Mouse (Mus musculus): ENCODE results near the gene Mitf. TPM values are rescaled to one million over a fixed set of nuclear protein-coding genes. Genes with fewer than 3 reads are reported as not detected.

Gene Mitf
- polyA plus RNA-seq, 1 experiment from 2014 or later = 0.40 TPM

GRCm38 (mm10) chr6:97952845-97953244, 146.0 kb downstream of the Mitf start:
- Histone ChIP-seq H3K27me3 (ENCODE audit: control insufficient read depth, insufficient read depth, low read depth, low read length) (no peaks in the 10 kb centered on the region), H3K4me3 (ENCODE audit: low read depth, low read length) (no peak overlapping the region), H3K27ac (ENCODE audit: low read length) (no peak overlapping the region), H3K36me3 (ENCODE audit: control insufficient read depth, insufficient read depth) (no peaks in the 10 kb centered on the region), H3K9ac (ENCODE audit: low read depth, low read length) (no peak overlapping the region), H3K4me2 (ENCODE audit: low read depth, low read length) (no peak overlapping the region), H3K4me1 (ENCODE audit: control insufficient read depth, low read depth, low read length) (no peaks in the 10 kb centered on the region), H3K9me3 (replicated peaks; ENCODE audit: control insufficient read depth, low read length) (no peaks in the 10 kb centered on the region)
- WGBS (ENCODE audit: insufficient replicate concordance) = 74% methylated on average over 8 of the region's 8 CpGs
- ATAC-seq (ENCODE audit: low read depth) = no peak

DNA sequence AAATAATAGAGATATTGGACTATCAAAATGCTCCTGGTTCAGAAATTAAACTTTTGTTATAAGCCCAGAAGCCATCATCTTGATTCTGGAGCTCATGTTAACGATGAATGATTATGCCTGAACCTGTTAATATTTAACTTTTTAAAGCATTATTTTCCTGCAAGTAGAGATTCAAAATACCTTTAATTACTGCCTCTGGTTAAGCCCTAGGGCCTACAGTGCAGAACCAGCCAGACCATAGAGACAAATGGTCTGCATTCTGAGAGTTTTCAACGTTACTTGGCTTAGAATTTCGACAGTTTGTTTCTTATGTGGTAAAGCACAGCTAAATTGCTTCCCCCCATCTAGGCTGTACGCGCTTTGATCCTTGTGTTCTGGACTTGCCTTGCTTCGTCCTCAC, 149.3 kb downstream of the Mitf start:
- WGBS (ENCODE audit: insufficient replicate concordance) = 56% methylated on average over 6 of the region's 6 CpGs
- Histone ChIP-seq H3K4me2 (ENCODE audit: low read depth, low read length) (no peak overlapping the region), H3K27me3 (ENCODE audit: control insufficient read depth, insufficient read depth, low read depth, low read length) (no peaks in the 10 kb centered on the region), H3K27ac (ENCODE audit: low read length) (no peak overlapping the region), H3K36me3 (ENCODE audit: control insufficient read depth, insufficient read depth) (no peaks in the 10 kb centered on the region), H3K4me1 (ENCODE audit: control insufficient read depth, low read depth, low read length) (no peaks in the 10 kb centered on the region), H3K9ac (ENCODE audit: low read depth, low read length) (no peak overlapping the region), H3K9me3 (replicated peaks; ENCODE audit: control insufficient read depth, low read length) (no peaks in the 10 kb centered on the region), H3K4me3 (ENCODE audit: low read depth, low read length) (no peak overlapping the region)
- no peak for ATAC-seq (ENCODE audit: low read depth)

GRCm38 (mm10) chr6:97956636-97957035, 149.8 kb downstream of the Mitf start:
- WGBS (ENCODE audit: insufficient replicate concordance) = 41% methylated on average over 10 of the region's 10 CpGs
- Histone ChIP-seq H3K9ac (ENCODE audit: low read depth, low read length) (no peak overlapping the region), H3K4me1 (ENCODE audit: control insufficient read depth, low read depth, low read length) (no peaks in the 10 kb centered on the region), H3K27me3 (ENCODE audit: control insufficient read depth, insufficient read depth, low read depth, low read length) (no peaks in the 10 kb centered on the region), H3K4me2 (ENCODE audit: low read depth, low read length) (no peak overlapping the region), H3K9me3 (replicated peaks; ENCODE audit: control insufficient read depth, low read length) (no peaks in the 10 kb centered on the region), H3K4me3 (ENCODE audit: low read depth, low read length) (no peak overlapping the region), H3K36me3 (ENCODE audit: control insufficient read depth, insufficient read depth) (no peaks in the 10 kb centered on the region), H3K27ac (ENCODE audit: low read length) (no peak overlapping the region)
- no peak for ATAC-seq (ENCODE audit: low read depth)

DNA sequence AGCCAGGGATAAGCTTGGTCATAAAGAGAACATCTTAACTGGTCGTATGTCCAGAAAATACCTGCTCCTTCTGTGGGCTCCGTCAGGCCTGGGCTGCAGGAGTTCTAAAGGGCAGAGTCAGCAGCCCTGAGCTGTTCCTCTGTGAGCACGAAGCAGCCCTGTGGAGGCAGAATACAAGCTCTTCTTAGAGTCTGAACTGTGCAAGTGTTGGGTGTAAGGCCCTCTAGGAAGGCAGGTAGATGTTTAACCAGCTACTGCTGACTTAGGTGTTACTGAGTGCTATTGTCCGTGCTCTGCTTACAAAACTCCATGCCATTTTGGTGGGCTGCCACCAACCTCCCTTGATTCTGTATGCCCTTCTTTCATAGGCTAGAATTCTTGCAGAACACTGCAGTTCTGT, 151.4 kb downstream of the Mitf start:
- Histone ChIP-seq H3K4me2 (ENCODE audit: low read depth, low read length) (no peak overlapping the region), H3K9me3 (replicated peaks; ENCODE audit: control insufficient read depth, low read length) (no peaks in the 10 kb centered on the region), H3K9ac (ENCODE audit: low read depth, low read length) (no peak overlapping the region), H3K4me3 (ENCODE audit: low read depth, low read length) (no peak overlapping the region), H3K27me3 (ENCODE audit: control insufficient read depth, insufficient read depth, low read depth, low read length) (no peaks in the 10 kb centered on the region), H3K27ac (ENCODE audit: low read length) (no peak overlapping the region), H3K36me3 (ENCODE audit: control insufficient read depth, insufficient read depth) (no peaks in the 10 kb centered on the region), H3K4me1 (ENCODE audit: control insufficient read depth, low read depth, low read length) (no peaks in the 10 kb centered on the region)
- ATAC-seq (ENCODE audit: low read depth) = no peak
- WGBS (ENCODE audit: insufficient replicate concordance) = 47% methylated on average over 4 of the region's 4 CpGs

DNA sequence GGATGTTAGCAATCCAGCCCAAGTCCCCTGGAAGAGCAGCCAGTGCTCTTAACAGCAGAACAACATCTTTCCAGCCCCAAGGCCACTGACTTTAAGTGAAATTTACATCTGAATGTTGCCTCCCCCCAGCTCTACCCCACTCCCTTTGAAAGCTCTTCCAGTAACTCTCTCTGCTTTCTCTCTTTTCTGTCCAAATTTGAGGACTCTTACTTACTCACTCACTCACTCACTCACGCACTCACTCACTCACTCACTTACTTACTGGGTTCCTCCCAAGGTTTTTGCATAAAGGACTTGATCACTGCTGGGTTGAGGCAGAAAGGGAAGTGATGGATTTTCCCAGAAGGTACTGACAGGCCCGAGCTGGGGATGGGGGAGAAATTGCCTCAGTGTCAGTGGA, 154.9 kb downstream of the Mitf start:
- H3K36me3 ChIP-seq (ENCODE audit: control insufficient read depth, insufficient read depth) = no peaks in the 10 kb centered on the region
- no peaks in the 10 kb centered on the region for H3K27me3 ChIP-seq (ENCODE audit: control insufficient read depth, insufficient read depth, low read depth, low read length)
- H3K4me2 ChIP-seq (ENCODE audit: low read depth, low read length) = no peak overlapping the region
- H3K9me3 ChIP-seq (replicated peaks; ENCODE audit: control insufficient read depth, low read length) = no peaks in the 10 kb centered on the region
- no peak for ATAC-seq (ENCODE audit: low read depth)
- WGBS (ENCODE audit: insufficient replicate concordance) = 30% methylated on average over 2 of the region's 2 CpGs
- H3K9ac ChIP-seq (ENCODE audit: low read depth, low read length) = no peak overlapping the region
- H3K27ac ChIP-seq (ENCODE audit: low read length) = no peak overlapping the region
- no peaks in the 10 kb centered on the region for H3K4me1 ChIP-seq (ENCODE audit: control insufficient read depth, low read depth, low read length)
- no peak overlapping the region for H3K4me3 ChIP-seq (ENCODE audit: low read depth, low read length)

GRCm38 (mm10) chr6:97962311-97962710, 155.5 kb downstream of the Mitf start:
- Histone ChIP-seq H3K4me3 (ENCODE audit: low read depth, low read length) (no peak overlapping the region), H3K4me2 (ENCODE audit: low read depth, low read length) (no peak overlapping the region), H3K9me3 (replicated peaks; ENCODE audit: control insufficient read depth, low read length) (no peaks in the 10 kb centered on the region), H3K27ac (ENCODE audit: low read length) (no peak overlapping the region), H3K9ac (ENCODE audit: low read depth, low read length) (no peak overlapping the region), H3K36me3 (ENCODE audit: control insufficient read depth, insufficient read depth) (no peaks in the 10 kb centered on the region), H3K4me1 (ENCODE audit: control insufficient read depth, low read depth, low read length) (no peaks in the 10 kb centered on the region), H3K27me3 (ENCODE audit: control insufficient read depth, insufficient read depth, low read depth, low read length) (no peaks in the 10 kb centered on the region)
- no peak for ATAC-seq (ENCODE audit: low read depth)
- WGBS (ENCODE audit: insufficient replicate concordance) = 24% methylated on average over 1 of the region's 1 CpGs

DNA sequence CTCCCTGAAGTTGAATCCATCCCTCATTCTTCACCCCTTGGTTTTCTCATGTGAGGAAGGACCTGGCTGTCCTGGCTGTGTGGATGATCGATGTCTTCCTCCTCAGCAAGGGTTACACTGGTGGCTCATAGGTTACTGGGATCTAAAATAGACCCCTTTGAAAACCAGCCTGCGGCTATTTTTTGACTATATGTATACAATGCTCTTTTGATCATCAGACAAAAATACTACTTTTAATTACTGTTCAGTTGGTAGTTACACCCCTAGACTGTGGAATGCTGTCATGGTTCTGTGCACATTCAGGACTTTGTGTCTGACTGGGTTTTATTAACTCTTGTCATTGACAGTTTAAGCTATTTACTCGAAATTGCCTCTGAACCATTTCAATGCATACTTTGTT, 157.9 kb downstream of the Mitf start:
- no peaks in the 10 kb centered on the region for H3K4me1 ChIP-seq (ENCODE audit: control insufficient read depth, low read depth, low read length)
- H3K36me3 ChIP-seq (ENCODE audit: control insufficient read depth, insufficient read depth) = no peaks in the 10 kb centered on the region
- no peaks in the 10 kb centered on the region for H3K27me3 ChIP-seq (ENCODE audit: control insufficient read depth, insufficient read depth, low read depth, low read length)
- no peak overlapping the region for H3K27ac ChIP-seq (ENCODE audit: low read length)
- no peak overlapping the region for H3K9ac ChIP-seq (ENCODE audit: low read depth, low read length)
- no peak overlapping the region for H3K4me3 ChIP-seq (ENCODE audit: low read depth, low read length)
- ATAC-seq (ENCODE audit: low read depth) = no peak
- WGBS (ENCODE audit: insufficient replicate concordance) = 54% methylated on average over 3 of the region's 3 CpGs
- no peak overlapping the region for H3K4me2 ChIP-seq (ENCODE audit: low read depth, low read length)
- no peaks in the 10 kb centered on the region for H3K9me3 ChIP-seq (replicated peaks; ENCODE audit: control insufficient read depth, low read length)

DNA sequence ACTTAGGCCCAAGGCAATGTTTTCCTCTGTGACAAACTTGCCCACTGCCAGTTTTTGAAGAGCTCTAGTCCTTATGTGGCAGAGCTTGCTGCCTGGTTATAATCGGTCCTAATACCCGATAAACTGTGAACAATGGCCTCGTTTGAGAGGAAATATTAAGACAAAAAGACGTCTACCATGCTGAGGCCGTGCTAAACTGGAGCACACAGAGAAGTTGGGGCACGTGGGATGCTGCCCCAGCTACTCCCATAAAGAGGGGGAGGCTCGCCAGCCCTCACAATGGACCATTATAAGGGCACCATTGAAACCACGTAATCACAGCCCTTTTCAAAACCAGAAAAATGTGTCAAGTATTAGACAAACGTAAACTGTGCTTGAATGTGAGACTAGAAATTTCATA, 174.8 kb downstream of the Mitf start:
- no peak overlapping the region for H3K4me2 ChIP-seq (ENCODE audit: low read depth, low read length)
- no peaks in the 10 kb centered on the region for H3K9me3 ChIP-seq (replicated peaks; ENCODE audit: control insufficient read depth, low read length)
- no peaks in the 10 kb centered on the region for H3K27me3 ChIP-seq (ENCODE audit: control insufficient read depth, insufficient read depth, low read depth, low read length)
- WGBS (ENCODE audit: insufficient replicate concordance) = 61% methylated on average over 9 of the region's 9 CpGs
- no peaks in the 10 kb centered on the region for H3K4me1 ChIP-seq (ENCODE audit: control insufficient read depth, low read depth, low read length)
- no peaks in the 10 kb centered on the region for H3K36me3 ChIP-seq (ENCODE audit: control insufficient read depth, insufficient read depth)
- H3K4me3 ChIP-seq (ENCODE audit: low read depth, low read length) = no peak overlapping the region
- no peak for ATAC-seq (ENCODE audit: low read depth)
- H3K27ac ChIP-seq (ENCODE audit: low read length) = no peak overlapping the region
- H3K9ac ChIP-seq (ENCODE audit: low read depth, low read length) = no peak overlapping the region

- no peaks in the 10 kb centered on the region for H3K9me3 ChIP-seq (replicated peaks; ENCODE audit: control insufficient read depth, low read length)
- no peak overlapping the region for H3K4me2 ChIP-seq (ENCODE audit: low read depth, low read length)
- H3K36me3 ChIP-seq (ENCODE audit: control insufficient read depth, insufficient read depth) = no peaks in the 10 kb centered on the region
- H3K4me1 ChIP-seq (ENCODE audit: control insufficient read depth, low read depth, low read length) = no peaks in the 10 kb centered on the region
- 33% methylated on average over 9 of the region's 9 CpGs for WGBS (ENCODE audit: insufficient replicate concordance)
- no peak overlapping the region for H3K27ac ChIP-seq (ENCODE audit: low read length)
- no peaks in the 10 kb centered on the region for H3K27me3 ChIP-seq (ENCODE audit: control insufficient read depth, insufficient read depth, low read depth, low read length)
- ATAC-seq (ENCODE audit: low read depth) = no peak
- H3K4me3 ChIP-seq (ENCODE audit: low read depth, low read length) = no peak overlapping the region
- no peak overlapping the region for H3K9ac ChIP-seq (ENCODE audit: low read depth, low read length)
Measured at GRCm38 (mm10) chr6:97985658-97986057, 178.8 kb downstream of the Mitf start.

DNA sequence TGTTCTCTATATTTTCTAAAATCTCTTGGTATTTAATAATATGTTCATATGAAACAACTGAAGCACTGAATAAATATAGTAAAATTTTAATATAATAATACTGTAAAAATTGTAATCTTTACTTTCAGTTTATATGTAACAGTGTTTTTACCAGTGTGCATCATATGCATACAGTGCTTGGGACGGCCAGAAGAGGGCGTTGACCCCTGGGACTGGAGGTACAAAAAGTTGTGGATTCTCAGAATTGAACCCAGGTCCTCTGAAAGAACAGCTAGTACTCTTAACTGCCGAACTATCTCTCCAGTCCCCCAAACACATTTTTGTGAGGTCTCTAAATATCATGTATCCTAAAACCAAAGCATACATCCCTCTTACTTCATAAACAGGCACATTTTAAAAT, 179.6 kb downstream of the Mitf start:
- H3K9ac ChIP-seq (ENCODE audit: low read depth, low read length) = no peak overlapping the region
- H3K9me3 ChIP-seq (replicated peaks; ENCODE audit: control insufficient read depth, low read length) = no peaks in the 10 kb centered on the region
- H3K27me3 ChIP-seq (ENCODE audit: control insufficient read depth, insufficient read depth, low read depth, low read length) = no peaks in the 10 kb centered on the region
- H3K27ac ChIP-seq (ENCODE audit: low read length) = no peak overlapping the region
- WGBS (ENCODE audit: insufficient replicate concordance) = 60% methylated on average over 3 of the region's 3 CpGs
- no peak overlapping the region for H3K4me2 ChIP-seq (ENCODE audit: low read depth, low read length)
- no peaks in the 10 kb centered on the region for H3K36me3 ChIP-seq (ENCODE audit: control insufficient read depth, insufficient read depth)
- H3K4me3 ChIP-seq (ENCODE audit: low read depth, low read length) = no peak overlapping the region
- no peak for ATAC-seq (ENCODE audit: low read depth)
- no peaks in the 10 kb centered on the region for H3K4me1 ChIP-seq (ENCODE audit: control insufficient read depth, low read depth, low read length)
